Mouse (Mus musculus) ovary, adult 18-20 months (tissue): ENCODE results near the gene Atp5e.

Experiments
- DNase-seq: peaks from one replicate; pipeline ENCODE4 v3.0.0; 2022; ENCODE audit warnings: low spot score, mixed read lengths

Gene Atp5e

DNA sequence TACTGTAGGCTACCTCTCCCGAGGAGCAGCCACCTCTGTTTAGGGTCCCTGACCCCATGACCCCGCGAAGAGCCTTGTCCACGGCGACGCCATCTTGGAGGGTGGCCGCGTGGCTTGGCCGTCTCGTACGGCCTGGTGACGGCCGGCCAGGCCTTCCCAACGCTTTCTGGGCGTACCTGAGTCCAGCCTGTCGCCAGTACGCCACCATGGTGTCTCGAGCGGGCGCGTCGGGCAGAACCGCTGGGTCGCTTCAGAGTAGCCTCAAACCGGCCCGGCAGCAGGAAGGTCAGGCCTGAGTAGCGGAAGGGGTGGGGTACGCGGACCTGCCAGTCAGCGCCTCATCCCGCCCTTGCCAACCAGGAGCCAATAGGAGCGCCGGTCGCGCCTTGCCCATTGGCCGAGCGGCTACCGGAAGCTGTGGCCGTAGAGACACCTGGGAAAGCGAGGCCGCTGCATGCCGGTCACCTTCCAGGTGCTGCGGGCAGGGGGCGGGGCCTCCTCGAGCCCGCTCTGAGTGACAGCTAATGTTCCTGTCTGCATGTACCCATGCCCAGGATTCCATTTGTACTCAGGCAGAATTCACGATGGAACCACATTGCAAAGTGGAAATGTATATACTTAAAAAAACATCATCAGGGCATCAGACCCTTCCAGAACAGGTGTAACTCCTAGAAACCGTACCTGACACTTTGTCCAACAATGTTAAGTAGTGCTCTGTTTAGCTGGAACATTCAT lies at the start of gene Atp5e:
Gene Atp5e (minus strand): TSS at position 317 of the 735 bp plus-strand sequence.
- DNase-seq, result peak; percentile 93

DNA sequence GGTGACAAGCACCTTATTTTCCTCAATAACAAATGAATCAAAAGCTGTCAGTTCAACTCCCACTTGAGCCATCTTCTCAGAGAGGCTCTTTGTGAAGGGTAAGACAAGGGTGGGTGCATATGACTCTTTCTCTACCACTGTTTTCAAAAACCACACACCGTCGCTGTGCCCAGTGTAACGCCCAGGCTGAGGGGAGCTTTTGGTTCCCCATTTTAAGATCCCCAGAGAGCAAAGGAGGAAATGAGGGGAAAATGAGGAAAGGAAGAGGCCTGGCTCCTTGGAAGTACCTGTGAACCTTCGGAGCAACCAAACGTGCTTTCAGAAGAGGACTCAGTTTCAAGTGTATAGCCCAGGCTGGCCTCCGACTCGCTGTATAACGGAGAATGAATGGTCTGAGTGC lies 45.9 kb upstream of the Atp5e start:
- no peak for DNase-seq

DNA sequence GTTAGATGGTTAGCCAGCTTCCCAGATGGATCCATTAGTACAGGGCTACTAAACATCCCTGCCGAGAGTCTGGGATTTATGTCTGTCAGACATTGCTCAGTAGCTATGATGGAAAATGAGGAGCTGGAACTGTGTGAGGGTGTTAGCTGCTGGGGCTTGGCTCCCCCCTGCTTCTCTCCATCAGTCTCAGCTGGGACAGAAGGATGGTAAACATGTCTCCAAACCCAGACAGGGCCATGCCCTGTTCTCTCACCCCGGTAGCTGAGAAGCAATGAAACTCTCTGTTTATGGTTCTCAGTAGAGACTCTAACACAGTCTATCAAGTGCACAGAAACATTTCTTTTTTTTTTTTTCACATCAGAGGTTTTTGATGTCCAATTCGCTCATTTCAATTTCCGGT lies 44.1 kb upstream of the Atp5e start:
- no peak for DNase-seq

DNA sequence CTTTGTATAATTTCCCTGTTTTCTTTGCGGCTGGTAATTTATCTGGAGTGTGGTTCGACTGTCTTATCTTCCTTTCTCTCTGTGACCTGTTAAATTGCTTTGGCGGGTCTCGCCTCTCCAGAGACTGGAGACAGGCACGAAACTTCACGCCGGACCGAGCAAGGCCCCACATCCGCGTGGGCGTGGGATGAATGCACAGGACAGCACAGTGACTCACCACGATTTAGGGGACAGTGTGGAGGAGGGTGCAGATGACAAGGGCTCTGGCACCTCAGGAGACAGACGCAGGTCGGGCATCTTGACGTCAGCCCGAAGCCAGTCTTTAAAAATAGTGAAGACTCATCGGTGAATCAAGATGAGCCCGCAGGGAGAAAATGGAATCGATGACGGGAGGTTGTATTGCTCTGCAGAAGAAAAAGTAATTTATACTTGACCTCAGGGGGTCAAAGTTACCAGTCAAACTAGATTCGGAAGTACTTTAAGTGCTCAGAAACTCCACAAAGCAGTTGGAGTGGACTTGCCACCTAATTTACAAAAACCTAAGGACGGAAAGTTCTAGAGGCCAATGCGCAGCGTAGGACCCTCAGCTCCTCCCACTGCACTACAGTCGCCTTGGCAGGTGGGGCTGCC lies 39.0 kb upstream of the Atp5e start:
- DNase-seq, result no peak

DNA sequence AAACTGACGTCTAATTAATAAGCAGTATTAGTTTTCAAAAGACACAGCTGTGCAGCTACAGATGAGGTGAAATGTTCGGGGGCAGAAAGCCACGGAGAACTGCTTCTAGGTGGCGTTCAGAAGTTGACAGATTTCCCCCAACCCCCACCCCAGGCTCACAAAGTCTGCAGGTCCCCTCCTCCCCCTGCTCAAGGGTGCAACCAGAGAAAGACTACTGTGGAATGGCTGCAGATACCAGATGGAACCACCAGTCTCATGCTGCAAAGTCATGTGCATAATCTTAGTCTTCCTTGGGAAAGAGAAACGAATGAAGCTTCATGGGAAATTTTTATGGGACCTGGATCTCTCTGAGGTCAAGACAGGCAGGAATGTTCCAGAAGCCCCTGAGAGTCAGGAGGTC lies 38.4 kb upstream of the Atp5e start:
- no peak for DNase-seq

DNA sequence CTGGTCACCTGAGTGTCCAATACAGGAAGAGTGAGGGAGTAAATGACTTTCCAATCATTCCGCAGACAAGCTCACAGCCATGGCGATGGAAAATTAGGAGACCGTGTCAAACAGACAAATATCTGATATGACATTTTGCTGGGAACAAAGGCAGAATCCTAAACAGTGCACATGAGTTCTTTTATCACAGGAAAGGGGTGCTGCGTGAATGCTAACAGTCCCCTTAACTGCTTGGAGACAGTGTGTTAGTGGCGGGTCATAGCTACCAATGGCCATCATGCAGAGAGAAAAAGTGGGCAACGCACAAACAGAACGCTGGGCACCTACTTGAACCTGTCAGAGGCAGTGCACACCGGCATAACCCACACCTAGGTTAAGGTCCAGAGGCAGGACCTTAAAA lies 37.6 kb upstream of the Atp5e start:
- no peak for DNase-seq

DNA sequence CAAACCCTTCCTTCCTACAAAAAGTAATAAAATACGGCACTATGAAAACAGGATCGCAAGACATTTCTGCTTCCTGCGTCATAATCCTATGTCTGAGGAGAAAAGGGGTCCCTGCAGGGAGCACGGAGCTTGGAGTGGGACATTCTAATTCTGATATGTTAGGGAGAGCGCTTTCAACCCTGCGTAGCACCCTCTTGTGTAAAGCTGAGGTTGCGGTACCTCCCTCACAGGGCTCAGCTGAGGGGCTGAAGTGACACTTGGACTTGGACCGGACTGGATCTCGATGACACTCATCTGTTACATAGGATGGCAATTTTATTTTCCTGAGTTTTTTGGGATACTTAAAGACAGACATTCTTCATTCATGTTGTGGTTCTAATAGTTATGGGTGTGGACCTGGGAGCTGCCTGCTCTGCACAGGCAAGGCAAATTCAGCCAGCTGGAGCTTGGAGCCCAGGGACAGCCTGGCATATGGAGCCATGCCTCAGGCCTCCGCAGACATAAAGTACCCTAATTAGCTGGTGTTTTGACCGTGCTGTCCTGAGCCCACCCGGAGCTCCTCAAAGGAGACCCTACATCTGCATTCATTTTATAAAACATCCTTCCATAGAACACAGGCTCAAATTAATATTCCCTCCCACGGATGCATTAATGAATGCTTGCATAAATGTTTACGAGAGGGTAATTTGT lies 37.1 kb upstream of the Atp5e start:
- DNase-seq, result no peak

DNA sequence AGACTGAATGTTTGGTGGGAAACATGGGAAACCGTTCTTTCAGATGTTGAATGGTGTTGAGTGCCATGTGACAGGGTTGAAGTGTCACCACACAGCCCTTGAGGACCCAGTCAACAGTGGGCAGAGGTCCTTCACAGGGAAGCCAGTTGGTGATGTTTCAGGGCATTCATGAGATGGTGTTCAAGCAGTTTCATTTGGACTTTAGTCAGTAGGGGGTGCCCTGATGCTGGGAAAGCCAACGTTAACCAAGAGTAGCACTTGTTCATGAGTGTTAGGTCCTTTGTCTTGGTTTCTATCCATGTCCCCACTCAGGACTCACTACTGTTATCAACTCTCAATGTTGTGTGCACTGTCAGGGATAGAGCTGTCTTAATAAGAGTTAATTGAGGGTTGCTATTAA lies 29.0 kb upstream of the Atp5e start:
- no peak for DNase-seq

DNA sequence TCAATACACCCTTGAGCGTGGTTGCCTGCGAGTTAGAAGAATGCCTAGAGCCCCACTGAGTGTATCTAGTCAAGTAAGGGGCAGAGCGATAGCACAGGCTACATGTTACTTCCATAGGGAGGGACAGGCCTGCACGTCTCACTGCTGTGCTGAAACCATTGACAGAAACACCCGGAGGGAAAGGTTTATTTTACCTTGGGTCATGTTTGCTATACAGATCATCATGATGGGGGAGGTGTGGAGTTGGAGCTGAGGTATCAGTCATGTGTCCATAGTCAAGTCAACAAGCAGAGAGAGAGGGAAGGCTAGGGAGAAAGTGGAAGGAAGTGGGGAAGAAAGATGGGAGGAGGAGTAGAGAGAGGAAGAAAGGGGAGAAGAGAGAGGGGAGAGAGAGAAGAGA lies 23.1 kb upstream of the Atp5e start:
- no peak for DNase-seq

DNA sequence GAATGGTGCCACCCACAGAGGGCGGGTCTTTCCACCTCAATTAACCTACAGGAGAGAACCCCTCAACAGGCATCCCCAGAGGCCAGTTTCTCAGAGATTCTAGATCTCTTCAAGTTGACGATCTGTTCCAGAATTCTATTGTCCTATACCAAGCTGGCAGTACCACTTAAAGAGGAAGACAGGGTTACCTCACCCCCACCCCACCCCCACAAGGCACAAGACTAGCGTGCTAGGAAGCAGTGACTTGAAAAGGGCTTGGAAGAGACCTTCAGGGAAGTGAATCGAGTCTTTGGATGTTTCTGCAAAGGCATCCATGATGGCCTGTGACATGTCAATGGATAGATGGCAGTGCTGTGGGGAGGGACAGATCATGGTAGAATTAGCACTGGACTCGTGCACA lies 14.8 kb upstream of the Atp5e start:
- no peak for DNase-seq

DNA sequence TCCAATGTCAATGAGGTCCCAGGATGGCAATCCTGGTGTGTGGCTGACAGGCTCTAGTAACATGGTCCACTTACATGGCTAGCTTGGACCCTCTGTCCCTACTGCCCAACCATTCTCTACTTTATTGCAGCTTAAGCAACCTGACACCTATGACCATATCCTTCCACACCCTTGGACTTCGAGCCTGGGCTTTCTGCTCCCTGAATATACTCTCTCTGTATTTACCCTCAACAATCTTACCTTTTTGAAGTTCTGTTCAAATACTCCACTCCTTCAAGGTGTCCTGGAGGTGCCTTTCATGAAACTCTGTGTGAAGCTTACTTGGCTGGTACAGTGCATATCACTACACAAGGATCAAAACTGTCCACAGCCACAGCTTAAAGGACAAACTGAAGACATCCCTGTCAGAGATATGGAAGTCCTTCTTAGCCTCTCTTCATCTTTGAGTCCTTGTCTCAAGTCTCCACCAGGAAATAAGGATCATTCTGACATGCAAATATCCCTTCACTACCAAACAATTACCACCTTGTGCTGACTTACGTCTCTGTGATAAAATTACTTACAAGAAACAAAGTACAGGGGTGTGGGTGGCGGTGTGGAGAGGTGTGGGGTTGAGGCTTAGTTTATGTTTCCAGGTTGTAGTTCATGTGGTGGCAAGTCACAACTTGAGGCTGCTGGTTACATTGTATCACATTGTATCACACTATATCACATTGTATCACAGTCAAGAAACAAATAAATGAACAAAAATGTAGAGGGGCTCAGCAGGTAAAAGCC lies 13.8 kb upstream of the Atp5e start:
- no peak for DNase-seq

DNA sequence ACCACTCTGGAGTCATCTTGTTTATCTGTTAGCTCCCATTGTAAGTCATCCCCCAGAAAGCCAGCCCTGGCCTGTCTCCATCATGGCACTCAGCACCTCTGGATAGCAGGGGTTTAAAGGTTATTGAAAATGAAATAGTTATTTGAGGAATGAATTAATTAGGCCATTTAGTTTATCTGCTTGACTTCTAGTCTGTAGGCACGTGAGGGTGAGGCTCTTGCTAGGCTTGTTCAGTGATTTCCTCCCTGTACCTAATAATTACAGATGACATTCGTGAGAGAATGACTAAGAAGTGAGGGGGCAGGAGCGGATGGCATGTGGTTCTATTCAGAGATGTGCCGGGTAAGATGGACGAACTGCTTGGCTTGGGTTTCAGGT lies 9.6 kb upstream of the Atp5e start:
- DNase-seq, result no peak

DNA sequence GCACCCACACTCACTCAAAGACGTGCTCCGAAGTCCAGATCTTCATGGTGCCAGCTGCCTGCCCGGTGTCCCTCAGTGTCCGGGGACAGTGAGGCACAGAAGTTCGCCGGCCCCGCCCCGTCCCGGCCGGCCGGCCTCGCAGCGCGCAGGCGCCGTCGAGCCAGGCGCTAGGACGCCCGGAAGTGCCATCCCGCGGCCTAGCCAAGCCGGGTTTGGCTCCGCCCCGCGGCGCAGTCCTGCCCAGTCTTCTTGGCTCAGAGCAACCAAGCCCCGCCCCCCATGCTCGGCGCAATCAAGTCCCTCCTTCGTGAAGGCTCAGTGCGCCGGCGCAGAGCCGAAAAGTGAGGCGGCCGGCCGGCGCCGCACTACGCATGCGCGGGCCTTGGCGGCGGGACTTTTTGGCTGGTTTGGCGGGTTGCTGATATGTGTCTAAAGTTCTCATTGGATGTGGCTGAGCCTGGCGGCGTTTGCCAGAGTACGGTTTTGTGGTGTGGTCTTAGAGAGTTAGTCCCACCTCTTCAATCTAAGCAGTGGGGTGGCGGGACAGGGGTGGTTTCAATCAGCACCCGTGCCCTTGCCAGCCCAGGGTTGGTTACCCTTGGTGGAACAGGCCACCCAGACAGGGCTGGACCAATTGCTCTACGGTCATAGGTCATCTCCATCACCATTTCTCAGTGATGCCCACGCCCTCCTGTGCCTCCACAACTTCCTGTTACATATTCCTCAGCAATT lies 9.1 kb upstream of the Atp5e start, which contains the start of gene Prelid3b:
Gene Prelid3b (minus strand): TSS at position 264 of the 732 bp plus-strand sequence.
- DNase-seq, result peak; percentile 99

DNA sequence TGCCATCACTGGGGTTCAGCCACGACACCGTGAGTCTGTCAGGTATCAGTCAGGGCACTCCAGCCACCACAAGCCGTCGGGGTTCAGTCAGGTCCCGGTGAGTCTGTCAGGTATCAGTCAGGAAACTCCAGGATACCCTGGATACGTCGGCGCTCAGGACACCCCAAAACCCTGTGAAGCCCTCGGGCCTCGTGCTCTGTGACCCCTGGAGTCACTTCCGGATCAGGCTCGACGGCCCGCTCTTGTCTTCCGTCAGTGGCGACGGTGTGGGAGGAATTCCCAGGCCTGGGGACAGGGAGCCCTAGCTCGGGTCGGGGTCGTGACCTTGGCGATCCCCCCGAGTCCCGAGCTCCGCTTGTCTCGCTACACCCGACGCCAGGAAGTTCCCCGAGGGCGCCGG lies 8.5 kb upstream of the Atp5e start:
- no peak for DNase-seq

DNA sequence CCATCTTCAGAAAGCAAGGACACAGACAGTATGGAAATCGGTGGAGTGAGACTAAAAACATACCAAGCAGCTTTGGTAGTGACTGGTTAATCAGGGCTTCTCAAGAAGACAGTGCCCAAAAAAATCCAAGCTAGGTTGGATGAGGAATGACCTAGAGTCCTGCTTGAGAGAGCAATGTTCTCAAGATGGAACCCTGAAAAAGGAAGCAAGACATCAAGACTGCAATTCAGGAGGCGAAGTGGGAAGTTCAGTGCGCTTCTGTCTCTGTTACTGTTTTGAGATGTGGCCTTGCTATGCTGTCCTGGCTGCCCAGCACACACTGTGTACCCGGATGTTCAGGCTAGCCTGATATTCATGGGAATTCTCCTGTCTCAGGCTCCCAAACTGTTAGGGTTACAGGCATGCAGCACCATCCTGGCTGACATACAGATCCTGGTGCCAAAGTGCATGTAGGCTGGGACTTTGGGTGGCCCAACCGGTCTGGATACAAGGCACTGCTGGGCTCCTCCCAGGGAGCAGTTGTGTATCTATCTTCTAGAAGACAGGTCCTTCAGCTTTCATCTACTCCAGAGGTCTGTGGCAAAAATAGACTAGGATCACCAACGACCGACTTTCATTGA lies 7.0 kb upstream of the Atp5e start:
- DNase-seq, result no peak

DNA sequence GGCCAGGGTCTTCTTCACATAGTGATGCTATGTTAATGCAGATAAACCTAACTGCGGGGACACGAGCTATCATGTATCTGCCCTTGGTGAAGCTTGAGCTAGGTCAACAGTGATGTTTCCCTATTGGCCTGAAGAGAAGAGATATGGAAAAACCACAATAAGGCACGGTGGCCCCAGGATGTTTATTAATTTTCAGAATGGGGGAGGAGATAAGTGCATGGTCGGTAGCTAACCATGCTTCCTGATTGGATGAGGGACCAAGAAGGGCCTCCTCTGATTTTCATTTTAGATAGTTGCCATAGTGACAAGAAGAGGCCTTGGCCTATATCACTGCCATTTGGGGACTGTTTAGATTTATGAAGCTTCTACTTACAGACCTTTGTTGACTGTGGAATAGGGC lies 6.4 kb upstream of the Atp5e start:
- peak; percentile 25 for DNase-seq

DNA sequence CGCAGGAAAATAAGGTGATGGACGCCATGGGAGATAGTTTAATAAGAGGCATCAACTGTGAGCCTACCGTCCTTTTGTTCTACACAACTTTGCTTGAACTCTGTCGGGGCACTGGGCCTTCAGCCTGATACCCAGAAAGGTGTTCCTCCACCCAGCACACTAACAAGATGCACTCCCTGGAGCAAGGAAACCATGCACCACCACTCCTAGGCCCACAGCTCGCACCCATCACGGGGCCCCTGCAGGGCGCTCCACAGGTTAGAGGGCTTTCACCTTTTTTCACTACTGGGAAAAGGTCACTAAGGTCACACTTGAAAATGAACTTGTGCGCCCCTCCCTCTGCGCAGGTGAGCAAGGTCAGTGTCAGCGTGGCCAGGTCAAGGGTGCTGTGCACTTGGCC lies 535 bp downstream of the Atp5e start:
- DNase-seq, result no peak

DNA sequence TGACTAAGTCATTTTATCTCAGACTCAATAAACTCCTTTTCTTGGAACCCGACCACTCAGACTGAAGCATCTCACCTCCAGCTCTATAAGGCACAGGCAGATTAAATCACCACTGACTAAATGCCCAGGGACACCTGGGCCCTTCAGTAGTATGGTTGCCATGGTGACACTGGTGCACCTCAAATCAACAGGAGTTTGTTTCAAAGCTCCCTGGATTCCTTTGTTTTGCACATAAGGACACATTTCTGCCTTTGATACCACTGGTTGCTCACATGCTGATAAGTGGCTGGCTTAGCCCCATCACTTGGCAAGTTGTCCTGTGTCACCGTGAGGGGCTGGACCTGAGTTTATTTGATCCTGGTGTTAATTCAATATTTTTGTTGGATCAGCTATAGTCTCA lies 4.5 kb downstream of the Atp5e start:
- DNase-seq, result no peak

DNA sequence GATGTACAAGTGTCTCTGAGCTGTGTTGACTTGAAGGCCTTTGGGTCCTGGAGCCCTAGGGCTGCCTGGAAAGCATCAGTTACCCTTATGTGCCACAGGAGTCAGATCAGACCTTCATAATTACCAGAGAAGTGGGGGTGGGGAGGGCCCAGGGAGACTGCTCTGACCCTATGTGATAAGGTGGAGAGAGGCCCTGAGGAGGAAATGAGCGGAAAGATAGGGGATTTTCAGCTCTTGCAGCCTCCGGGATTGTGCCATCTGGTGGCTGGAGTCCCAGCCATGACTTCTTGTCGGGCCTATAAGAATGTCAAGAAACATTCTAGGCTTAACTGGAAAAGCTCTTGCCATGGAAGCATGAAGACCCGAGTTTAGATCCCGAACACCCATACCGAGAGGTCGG lies 10.2 kb downstream of the Atp5e start:
- DNase-seq, result no peak

DNA sequence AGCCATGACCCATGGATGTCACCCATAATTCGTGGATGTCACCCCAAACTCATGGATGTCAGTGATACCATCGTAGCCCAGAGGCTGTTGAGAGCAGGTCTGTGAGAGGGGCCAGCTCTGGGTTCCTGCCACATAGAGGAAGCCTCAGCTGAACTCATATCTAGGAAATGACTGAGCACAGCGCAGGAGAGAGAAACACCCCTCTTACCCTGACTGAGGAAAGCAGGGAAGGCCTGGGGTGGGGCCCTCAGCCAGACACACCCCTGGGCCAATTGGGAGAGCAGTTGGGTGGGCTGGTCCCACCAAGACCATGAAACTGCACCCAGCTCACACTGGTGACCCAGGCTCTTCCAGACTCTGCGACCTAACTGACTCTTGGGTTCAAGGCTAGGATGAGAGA lies 13.6 kb downstream of the Atp5e start, which contains the start of gene Tubb1:
Gene Tubb1 (plus strand): TSS at position 343 of the 400 bp plus-strand sequence.
- no peak for DNase-seq

DNA sequence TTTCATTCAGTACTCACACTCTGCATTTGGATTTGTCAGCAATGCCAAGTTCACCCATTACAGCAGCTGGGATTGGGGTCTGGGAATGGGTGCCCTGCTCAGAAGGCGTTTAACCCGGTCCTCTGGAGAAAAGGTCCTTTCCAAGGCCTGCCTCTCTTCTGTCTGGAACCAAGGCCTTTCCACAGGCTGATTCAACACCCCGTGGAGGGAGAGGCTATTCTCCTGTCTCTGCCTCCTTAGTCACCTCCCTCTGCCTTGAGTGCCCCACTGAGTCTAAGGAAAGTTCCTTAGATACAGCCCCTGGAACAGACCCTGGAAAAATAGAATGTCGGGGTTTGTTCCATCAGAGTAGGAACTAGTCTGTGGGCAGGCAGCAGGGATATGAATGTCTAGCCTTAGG lies 15.5 kb downstream of the Atp5e start:
- DNase-seq, result no peak
